Mouse (Mus musculus): ENCODE measurements around the gene Baz1b. TPM values are rescaled to one million over a fixed set of nuclear protein-coding genes. Genes with fewer than 3 reads are reported as not detected.

The Baz1b gene
- total RNA-seq, 1 experiment: 70.1 TPM

DNA sequence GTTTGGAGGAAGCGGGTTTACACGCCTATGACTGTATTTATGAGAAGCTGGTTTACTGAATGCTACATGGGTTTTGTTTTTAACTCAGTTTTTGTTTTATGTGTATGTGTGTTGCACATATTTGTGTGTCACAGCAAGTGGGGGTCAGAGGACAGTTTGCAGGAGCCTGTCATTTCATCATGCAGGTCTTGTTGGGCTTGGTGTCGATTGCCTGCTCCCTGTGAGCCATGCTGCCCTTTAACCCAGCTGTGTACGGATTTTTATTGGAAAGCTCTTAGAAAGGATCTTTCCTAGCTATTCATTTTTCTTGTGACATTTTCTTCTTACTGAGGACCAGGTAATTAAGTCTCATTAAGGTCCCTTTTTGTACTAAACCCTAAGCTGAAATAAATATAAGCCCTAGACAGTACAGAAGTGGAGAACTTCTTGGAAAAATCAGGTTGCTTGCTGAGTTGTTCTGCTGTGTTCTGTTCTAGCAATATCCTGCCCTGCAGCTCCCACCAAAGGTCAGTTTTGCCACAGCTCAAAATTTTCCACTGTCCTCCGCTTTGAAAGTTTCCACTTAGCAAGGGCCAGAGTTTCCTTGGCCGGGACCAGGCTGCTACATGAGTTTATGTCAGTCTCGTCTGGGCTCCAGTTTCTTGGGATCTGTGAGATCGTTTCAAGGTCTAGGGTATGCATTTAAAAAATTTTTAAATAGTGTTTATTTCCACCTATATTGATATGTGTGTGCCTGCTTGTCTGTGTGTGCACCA lies 46.3 kb downstream of the Baz1b start:
- no peaks in the 10 kb centered on the region for H3K4me1 ChIP-seq (ENCODE audit: control insufficient read depth in 2 of 2, insufficient read depth in 2 of 2, low read length in 2 of 2, poor library complexity in 1 of 2)
- H3K4me3 ChIP-seq (ENCODE audit: insufficient read depth in 1 of 2, low read depth in 1 of 2, low read length in 2 of 2, poor library complexity in 1 of 2, severe bottlenecking in 1 of 2): no peak overlapping the region
- TF ChIP-seq ZNF384 (IDR thresholded peaks at IDR 0.05; ENCODE audit: low read depth, low read length) (no peak), MAFK (IDR thresholded peaks at IDR 0.05; ENCODE audit: insufficient read depth, low read depth, low read length) (no peak), HCFC1 (IDR thresholded peaks at IDR 0.05; ENCODE audit: borderline replicate concordance, insufficient read depth, low read length) (no peak), CHD2 (IDR thresholded peaks at IDR 0.05; ENCODE audit: low read depth, low read length) (no peak), ZC3H11A (IDR thresholded peaks at IDR 0.05; ENCODE audit: borderline replicate concordance, low read depth, low read length) (no peak)
- H3K9ac ChIP-seq (ENCODE audit: insufficient read depth, low read depth, low read length, poor library complexity, severe bottlenecking): no peak overlapping the region
- DNase-seq (ENCODE audit: low read depth, low spot score): no peak
- H3K9me3 ChIP-seq (ENCODE audit: control insufficient read depth, insufficient read depth, low read depth, low read length): no peaks in the 10 kb centered on the region
- no peak overlapping the region for H3K27ac ChIP-seq (ENCODE audit: insufficient read depth, low read depth, low read length, poor library complexity, severe bottlenecking)
- in situ Hi-C loops (cut with MboI; ENCODE audit: low sequenced_read_pairs in 2 of 2, unreplicated experiment in 2 of 2): no loop called here
- peaks cover 63% of the 10 kb centered on the region for H3K36me3 ChIP-seq (ENCODE audit: control insufficient read depth, insufficient read depth, low read length, poor library complexity, severe bottlenecking)

DNA sequence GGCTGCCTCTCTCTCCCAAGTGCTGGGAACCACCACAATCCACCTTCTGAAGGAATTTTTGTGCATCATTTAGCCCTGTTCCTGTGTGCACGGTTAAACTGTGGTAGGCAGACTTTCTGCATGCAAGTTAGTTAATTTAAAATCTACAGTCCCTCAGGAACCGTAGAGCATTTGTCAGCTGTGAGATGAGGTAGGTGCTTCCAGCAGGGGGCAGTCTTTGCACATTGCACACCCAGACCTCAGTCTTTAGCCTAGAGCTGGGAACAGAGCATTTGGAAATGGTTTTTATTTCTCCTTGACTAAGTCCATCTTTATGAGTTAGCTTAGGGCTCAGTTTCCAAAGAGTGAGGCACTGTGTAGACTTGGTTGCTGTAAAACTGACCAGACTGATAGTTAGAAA lies 49.5 kb downstream of the Baz1b start:
- TF ChIP-seq HCFC1 (IDR thresholded peaks at IDR 0.05; ENCODE audit: borderline replicate concordance, insufficient read depth, low read length) (no peak), ZC3H11A (IDR thresholded peaks at IDR 0.05; ENCODE audit: borderline replicate concordance, low read depth, low read length) (0 out of 2 replicates have a peak, but pooled peaks have one; percentile 27)
- Histone ChIP-seq H3K36me3 (ENCODE audit: control insufficient read depth, insufficient read depth, low read length, poor library complexity, severe bottlenecking) (peaks cover 72% of the 10 kb centered on the region), H3K27ac (ENCODE audit: insufficient read depth, low read depth, low read length, poor library complexity, severe bottlenecking) (no peak overlapping the region), H3K9me3 (ENCODE audit: control insufficient read depth, insufficient read depth, low read depth, low read length) (no peaks in the 10 kb centered on the region), H3K9ac (ENCODE audit: insufficient read depth, low read depth, low read length, poor library complexity, severe bottlenecking) (no peak overlapping the region), H3K4me1 (ENCODE audit: control insufficient read depth in 2 of 2, insufficient read depth in 2 of 2, low read length in 2 of 2, poor library complexity in 1 of 2) (no peaks in the 10 kb centered on the region), H3K4me3 (ENCODE audit: insufficient read depth in 1 of 2, low read depth in 1 of 2, low read length in 2 of 2, poor library complexity in 1 of 2, severe bottlenecking in 1 of 2) (no peak overlapping the region)
- DNase-seq (ENCODE audit: low read depth, low spot score): peak; percentile 54
- in situ Hi-C loops (cut with MboI; ENCODE audit: low sequenced_read_pairs in 2 of 2, unreplicated experiment in 2 of 2): loop anchor here in 1 of 2 experiments (5.0 kb wide), 1 partner anchor 51 kb away; no protein-coding TSS in a partner anchor

DNA sequence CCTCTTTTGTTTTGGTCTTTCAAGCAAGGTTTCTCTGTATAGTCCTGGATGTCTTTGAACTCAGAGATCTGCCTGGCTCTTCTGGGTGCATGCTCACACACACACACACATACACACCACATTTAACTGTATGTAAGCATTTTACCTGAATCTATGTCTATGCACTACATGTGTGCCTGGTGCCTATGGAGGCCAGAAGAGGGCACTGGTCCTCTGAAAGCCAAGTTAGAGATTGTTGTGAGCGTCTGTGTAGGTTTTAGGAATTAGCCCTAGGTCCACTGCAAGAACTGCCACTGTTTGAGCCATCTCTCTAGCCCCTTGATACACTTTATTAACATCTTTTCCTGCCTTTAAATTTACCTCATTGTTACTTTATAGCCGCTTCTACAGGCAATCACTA lies 51.8 kb downstream of the Baz1b start:
- H3K36me3 ChIP-seq (ENCODE audit: control insufficient read depth, insufficient read depth, low read length, poor library complexity, severe bottlenecking): peaks cover 73% of the 10 kb centered on the region
- in situ Hi-C loops (cut with MboI; ENCODE audit: low sequenced_read_pairs in 2 of 2, unreplicated experiment in 2 of 2): loop anchor here in 1 of 2 experiments (5.0 kb wide), 1 partner anchor 48 kb away; no protein-coding TSS in a partner anchor
- no peak overlapping the region for H3K27ac ChIP-seq (ENCODE audit: insufficient read depth, low read depth, low read length, poor library complexity, severe bottlenecking)
- H3K4me3 ChIP-seq (ENCODE audit: insufficient read depth in 1 of 2, low read depth in 1 of 2, low read length in 2 of 2, poor library complexity in 1 of 2, severe bottlenecking in 1 of 2): no peak overlapping the region
- H3K4me1 ChIP-seq (ENCODE audit: control insufficient read depth in 2 of 2, insufficient read depth in 2 of 2, low read length in 2 of 2, poor library complexity in 1 of 2): 0 out of 4 replicates have a peak, but pooled peaks cover 0 to 1% of the 10 kb centered on the region in 2 experiments
- no peak for TF ChIP-seq CHD2 (IDR thresholded peaks at IDR 0.05; ENCODE audit: low read depth, low read length)
- no peak for TF ChIP-seq ZNF384 (IDR thresholded peaks at IDR 0.05; ENCODE audit: low read depth, low read length)
- no peak for TF ChIP-seq MAFK (IDR thresholded peaks at IDR 0.05; ENCODE audit: insufficient read depth, low read depth, low read length)
- no peak for TF ChIP-seq ZC3H11A (IDR thresholded peaks at IDR 0.05; ENCODE audit: borderline replicate concordance, low read depth, low read length)
- no peak for TF ChIP-seq HCFC1 (IDR thresholded peaks at IDR 0.05; ENCODE audit: borderline replicate concordance, insufficient read depth, low read length)
- H3K9ac ChIP-seq (ENCODE audit: insufficient read depth, low read depth, low read length, poor library complexity, severe bottlenecking): no peak overlapping the region
- no peak for DNase-seq (ENCODE audit: low read depth, low spot score)
- no peaks in the 10 kb centered on the region for H3K9me3 ChIP-seq (ENCODE audit: control insufficient read depth, insufficient read depth, low read depth, low read length)

DNA sequence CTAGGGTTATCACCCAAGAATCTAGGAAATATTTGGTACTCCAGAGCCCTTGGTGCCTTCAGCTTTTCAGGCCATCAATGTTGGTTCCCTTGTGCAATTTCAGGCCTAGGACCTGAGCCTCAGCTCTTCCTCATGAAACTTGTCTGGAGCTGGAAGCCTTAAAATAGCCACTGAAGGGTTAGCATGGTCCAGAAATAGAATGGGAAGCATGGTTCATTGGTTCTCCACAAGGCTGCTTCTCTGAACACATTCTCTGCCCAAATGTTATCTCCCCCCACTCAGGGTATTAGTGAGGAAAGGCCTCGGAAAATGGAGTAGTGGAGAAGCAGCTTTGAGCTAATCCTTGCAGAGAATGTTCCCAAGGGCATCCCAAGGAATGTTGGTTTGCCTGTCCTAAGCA lies 54.4 kb downstream of the Baz1b start:
- Histone ChIP-seq H3K9ac (ENCODE audit: insufficient read depth, low read depth, low read length, poor library complexity, severe bottlenecking) (no peak overlapping the region), H3K9me3 (ENCODE audit: control insufficient read depth, insufficient read depth, low read depth, low read length) (no peaks in the 10 kb centered on the region), H3K27ac (ENCODE audit: insufficient read depth, low read depth, low read length, poor library complexity, severe bottlenecking) (no peak overlapping the region), H3K4me3 (ENCODE audit: insufficient read depth in 1 of 2, low read depth in 1 of 2, low read length in 2 of 2, poor library complexity in 1 of 2, severe bottlenecking in 1 of 2) (no peak overlapping the region), H3K4me1 (ENCODE audit: control insufficient read depth in 2 of 2, insufficient read depth in 2 of 2, low read length in 2 of 2, poor library complexity in 1 of 2) (0 out of 4 replicates have a peak, but pooled peaks cover 0 to 1% of the 10 kb centered on the region in 2 experiments), H3K36me3 (ENCODE audit: control insufficient read depth, insufficient read depth, low read length, poor library complexity, severe bottlenecking) (peaks cover 79% of the 10 kb centered on the region)
- in situ Hi-C loops (cut with MboI; ENCODE audit: low sequenced_read_pairs in 2 of 2, unreplicated experiment in 2 of 2): no loop called here
- TF ChIP-seq CHD2 (IDR thresholded peaks at IDR 0.05; ENCODE audit: low read depth, low read length) (no peak), ZNF384 (IDR thresholded peaks at IDR 0.05; ENCODE audit: low read depth, low read length) (no peak), HCFC1 (IDR thresholded peaks at IDR 0.05; ENCODE audit: borderline replicate concordance, insufficient read depth, low read length) (no peak), ZC3H11A (IDR thresholded peaks at IDR 0.05; ENCODE audit: borderline replicate concordance, low read depth, low read length) (no peak), MAFK (IDR thresholded peaks at IDR 0.05; ENCODE audit: insufficient read depth, low read depth, low read length) (no peak)
- no peak for DNase-seq (ENCODE audit: low read depth, low spot score)

Measured in ES-E14 (cell line).